Mouse (Mus musculus): Measurements from ENCODE around the gene Arhgap35. TPM values are rescaled to one million over a fixed set of nuclear protein-coding genes. Genes with fewer than 3 reads are reported as not detected.

Arhgap35 gene
- polyA plus RNA-seq, 1 experiment from 2014 or later = 41.5 TPM

- H3K4me3 ChIP-seq (replicated peaks; ENCODE audit: low read depth, low read length) = no peak overlapping the region
- H3K9me3 ChIP-seq (ENCODE audit: control insufficient read depth, low read length) = no peaks in the 10 kb centered on the region
- H3K27ac ChIP-seq (replicated peaks; ENCODE audit: low read depth, low read length) = no peak overlapping the region
- no peak overlapping the region for H3K9ac ChIP-seq (replicated peaks; ENCODE audit: low read length)
- peaks cover 15% of the 10 kb centered on the region; the same call in 1 of the 2 replicates for H3K36me3 ChIP-seq (ENCODE audit: control insufficient read depth, insufficient read depth, low read length)
- ATAC-seq (ENCODE audit: low FRiP score, low TSS enrichment) = no peak
- 74% methylated on average over 2 of the region's 2 CpGs for WGBS
- no peaks in the 10 kb centered on the region for H3K27me3 ChIP-seq (ENCODE audit: control insufficient read depth, insufficient read depth, low read length)
- H3K4me2 ChIP-seq (ENCODE audit: low read length) = no peak overlapping the region
- H3K4me1 ChIP-seq (ENCODE audit: control insufficient read depth, insufficient read depth, low read length) = no peaks in the 10 kb centered on the region
- no peak for DNase-seq
Observed at GRCm38 (mm10) chr7:16524308-16524707, 90.5 kb downstream of the Arhgap35 start.

- Histone ChIP-seq H3K4me1 (ENCODE audit: control insufficient read depth, insufficient read depth, low read length) (no peaks in the 10 kb centered on the region), H3K9ac (replicated peaks; ENCODE audit: low read length) (no peak overlapping the region), H3K4me2 (ENCODE audit: low read length) (no peak overlapping the region), H3K36me3 (ENCODE audit: control insufficient read depth, insufficient read depth, low read length) (peaks cover 17% of the 10 kb centered on the region), H3K4me3 (replicated peaks; ENCODE audit: low read depth, low read length) (no peak overlapping the region), H3K27ac (replicated peaks; ENCODE audit: low read depth, low read length) (no peak overlapping the region), H3K27me3 (ENCODE audit: control insufficient read depth, insufficient read depth, low read length) (no peaks in the 10 kb centered on the region), H3K9me3 (ENCODE audit: control insufficient read depth, low read length) (no peaks in the 10 kb centered on the region)
- DNase-seq = no peak
- WGBS = 97% methylated on average over 2 of the region's 2 CpGs
- no peak for ATAC-seq (ENCODE audit: low FRiP score, low TSS enrichment)
Observed at GRCm38 (mm10) chr7:16519310-16519709, 95.5 kb downstream of the Arhgap35 start.

- Histone ChIP-seq H3K4me2 (ENCODE audit: low read length) (no peak overlapping the region), H3K4me3 (replicated peaks; ENCODE audit: low read depth, low read length) (no peak overlapping the region), H3K4me1 (ENCODE audit: control insufficient read depth, insufficient read depth, low read length) (no peaks in the 10 kb centered on the region), H3K36me3 (ENCODE audit: control insufficient read depth, insufficient read depth, low read length) (peaks cover 20% of the 10 kb centered on the region), H3K9ac (replicated peaks; ENCODE audit: low read length) (no peak overlapping the region), H3K9me3 (ENCODE audit: control insufficient read depth, low read length) (no peaks in the 10 kb centered on the region), H3K27ac (replicated peaks; ENCODE audit: low read depth, low read length) (no peak overlapping the region), H3K27me3 (ENCODE audit: control insufficient read depth, insufficient read depth, low read length) (no peaks in the 10 kb centered on the region)
- ATAC-seq (ENCODE audit: low FRiP score, low TSS enrichment) (no peak), DNase-seq (no peak)
- WGBS = 95% methylated on average over 5 of the region's 5 CpGs
Observed at GRCm38 (mm10) chr7:16517198-16517597, 97.6 kb downstream of the Arhgap35 start.

- ATAC-seq (ENCODE audit: low FRiP score, low TSS enrichment) (no peak), DNase-seq (peak; percentile 51)
- H3K27me3 ChIP-seq (ENCODE audit: control insufficient read depth, insufficient read depth, low read length) = no peaks in the 10 kb centered on the region
- H3K9ac ChIP-seq (replicated peaks; ENCODE audit: low read length) = no peak overlapping the region
- no peaks in the 10 kb centered on the region for H3K9me3 ChIP-seq (ENCODE audit: control insufficient read depth, low read length)
- H3K4me3 ChIP-seq (replicated peaks; ENCODE audit: low read depth, low read length) = no peak overlapping the region
- WGBS = 24% methylated on average over 3 of the region's 3 CpGs
- no peak overlapping the region for H3K27ac ChIP-seq (replicated peaks; ENCODE audit: low read depth, low read length)
- H3K4me2 ChIP-seq (ENCODE audit: low read length) = no peak overlapping the region
- peaks cover 56% of the 10 kb centered on the region for H3K36me3 ChIP-seq (ENCODE audit: control insufficient read depth, insufficient read depth, low read length)
- H3K4me1 ChIP-seq (ENCODE audit: control insufficient read depth, insufficient read depth, low read length) = no peaks in the 10 kb centered on the region
Observed at GRCm38 (mm10) chr7:16507284-16507683, 107.5 kb downstream of the Arhgap35 start.

- Histone ChIP-seq H3K27ac (replicated peaks; ENCODE audit: low read depth, low read length) (no peak overlapping the region), H3K9me3 (ENCODE audit: control insufficient read depth, low read length) (no peaks in the 10 kb centered on the region), H3K36me3 (ENCODE audit: control insufficient read depth, insufficient read depth, low read length) (peaks cover 48% of the 10 kb centered on the region), H3K27me3 (ENCODE audit: control insufficient read depth, insufficient read depth, low read length) (no peaks in the 10 kb centered on the region), H3K4me2 (ENCODE audit: low read length) (no peak overlapping the region), H3K4me1 (ENCODE audit: control insufficient read depth, insufficient read depth, low read length) (no peaks in the 10 kb centered on the region), H3K9ac (replicated peaks; ENCODE audit: low read length) (no peak overlapping the region), H3K4me3 (replicated peaks; ENCODE audit: low read depth, low read length) (no peak overlapping the region)
- 87% methylated on average over 3 of the region's 3 CpGs for WGBS
- ATAC-seq (ENCODE audit: low FRiP score, low TSS enrichment) = no peak
- no peak for DNase-seq
Observed at GRCm38 (mm10) chr7:16505226-16505593, 109.6 kb downstream of the Arhgap35 start.

GRCm38 (mm10) chr7:16504573-16505225, 110.1 kb downstream of the Arhgap35 start:
- 57% methylated on average over 2 of the region's 2 CpGs for WGBS
- Histone ChIP-seq H3K4me1 (ENCODE audit: control insufficient read depth, insufficient read depth, low read length) (no peaks in the 10 kb centered on the region), H3K4me2 (ENCODE audit: low read length) (no peak overlapping the region), H3K4me3 (replicated peaks; ENCODE audit: low read depth, low read length) (no peak overlapping the region), H3K9me3 (ENCODE audit: control insufficient read depth, low read length) (no peaks in the 10 kb centered on the region), H3K27me3 (ENCODE audit: control insufficient read depth, insufficient read depth, low read length) (no peaks in the 10 kb centered on the region), H3K27ac (replicated peaks; ENCODE audit: low read depth, low read length) (no peak overlapping the region), H3K36me3 (ENCODE audit: control insufficient read depth, insufficient read depth, low read length) (peaks cover 49% of the 10 kb centered on the region), H3K9ac (replicated peaks; ENCODE audit: low read length) (no peak overlapping the region)
- DNase-seq (peak; percentile 41), ATAC-seq (ENCODE audit: low FRiP score, low TSS enrichment) (no peak)

GRCm38 (mm10) chr7:16501571-16501970, 113.2 kb downstream of the Arhgap35 start:
- H3K27ac ChIP-seq (replicated peaks; ENCODE audit: low read depth, low read length) = no peak overlapping the region
- DNase-seq (no peak), ATAC-seq (ENCODE audit: low FRiP score, low TSS enrichment) (no peak)
- no peak overlapping the region for H3K4me3 ChIP-seq (replicated peaks; ENCODE audit: low read depth, low read length)
- no peaks in the 10 kb centered on the region for H3K4me1 ChIP-seq (ENCODE audit: control insufficient read depth, insufficient read depth, low read length)
- H3K9me3 ChIP-seq (ENCODE audit: control insufficient read depth, low read length) = no peaks in the 10 kb centered on the region
- H3K36me3 ChIP-seq (ENCODE audit: control insufficient read depth, insufficient read depth, low read length) = peaks cover 65% of the 10 kb centered on the region
- H3K9ac ChIP-seq (replicated peaks; ENCODE audit: low read length) = no peak overlapping the region
- no peak overlapping the region for H3K4me2 ChIP-seq (ENCODE audit: low read length)
- no peaks in the 10 kb centered on the region for H3K27me3 ChIP-seq (ENCODE audit: control insufficient read depth, insufficient read depth, low read length)
- WGBS = 94% methylated on average over 4 of the region's 4 CpGs

GRCm38 (mm10) chr7:16499671-16500104, 115.1 kb downstream of the Arhgap35 start:
- 72% methylated on average over 6 of the region's 6 CpGs for WGBS
- Histone ChIP-seq H3K27ac (replicated peaks; ENCODE audit: low read depth, low read length) (no peak overlapping the region), H3K9ac (replicated peaks; ENCODE audit: low read length) (no peak overlapping the region), H3K36me3 (ENCODE audit: control insufficient read depth, insufficient read depth, low read length) (peaks cover 70% of the 10 kb centered on the region), H3K9me3 (ENCODE audit: control insufficient read depth, low read length) (no peaks in the 10 kb centered on the region), H3K4me3 (replicated peaks; ENCODE audit: low read depth, low read length) (no peak overlapping the region), H3K27me3 (ENCODE audit: control insufficient read depth, insufficient read depth, low read length) (no peaks in the 10 kb centered on the region), H3K4me1 (ENCODE audit: control insufficient read depth, insufficient read depth, low read length) (no peaks in the 10 kb centered on the region), H3K4me2 (ENCODE audit: low read length) (no peak overlapping the region)
- ATAC-seq (ENCODE audit: low FRiP score, low TSS enrichment) (peak; percentile 20; the same call in 1 of the 2 replicates), DNase-seq (peak; percentile 22)

- Histone ChIP-seq H3K4me3 (replicated peaks; ENCODE audit: low read depth, low read length) (no peak overlapping the region), H3K9ac (replicated peaks; ENCODE audit: low read length) (no peak overlapping the region), H3K27me3 (ENCODE audit: control insufficient read depth, insufficient read depth, low read length) (no peaks in the 10 kb centered on the region), H3K36me3 (ENCODE audit: control insufficient read depth, insufficient read depth, low read length) (peaks cover 43% of the 10 kb centered on the region), H3K4me2 (ENCODE audit: low read length) (no peak overlapping the region), H3K9me3 (ENCODE audit: control insufficient read depth, low read length) (no peaks in the 10 kb centered on the region), H3K4me1 (ENCODE audit: control insufficient read depth, insufficient read depth, low read length) (no peaks in the 10 kb centered on the region), H3K27ac (replicated peaks; ENCODE audit: low read depth, low read length) (no peak overlapping the region)
- ATAC-seq (ENCODE audit: low FRiP score, low TSS enrichment) = no peak
- WGBS = 93% methylated on average over 3 of the region's 3 CpGs
- DNase-seq = no peak
Observed at GRCm38 (mm10) chr7:16496260-16496659, 118.5 kb downstream of the Arhgap35 start.

Measured in midbrain, embryonic 14.5 days (tissue).